Mouse (Mus musculus): ENCODE measurements around the gene Aqp3.

DNA sequence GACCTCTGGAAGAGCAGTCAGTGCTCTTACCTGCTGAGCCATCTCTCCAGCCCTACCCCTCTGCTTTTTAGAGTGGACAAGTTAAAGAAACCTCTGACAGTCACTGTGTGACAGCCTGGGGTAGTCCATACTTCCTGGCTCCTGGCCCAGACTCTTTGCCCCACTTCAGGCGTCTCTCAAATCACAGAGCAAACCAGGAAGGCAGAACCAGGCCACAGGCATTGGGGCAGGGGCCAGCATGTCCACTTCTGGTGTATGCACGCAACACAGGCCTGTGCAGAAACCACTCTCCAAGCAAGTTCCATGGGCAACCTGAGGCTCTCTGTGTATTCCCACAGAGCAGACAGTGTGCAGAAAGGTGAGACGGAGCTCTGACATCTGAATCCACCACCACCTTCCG lies 32.8 kb downstream of the Aqp3 start:
- TF ChIP-seq CTCF (IDR thresholded peaks at IDR 0.05; ENCODE audit: insufficient read depth, low read depth, low read length) (no peak), POLR2A (IDR thresholded peaks at IDR 0.05; ENCODE audit: insufficient read depth, low read depth, low read length) (no peak)

All from olfactory bulb, adult 2 months (tissue).